Mouse (Mus musculus) thymus, adult 2 months (tissue): ENCODE results near the gene Gna15. TPM values are rescaled to one million over a fixed set of nuclear protein-coding genes. Genes with fewer than 3 reads are reported as not detected.

Source experiments
- DNase-seq: peaks from one replicate; pipeline ENCODE4 v3.0.0; 2021
- H3K27ac ChIP-seq: fragments of 200-500 bp; 2 replicates; pipeline ENCODE4 v1.5.1; 2012; ENCODE audit warnings: low read length, control low read depth; ENCODE audit not compliant: control insufficient read depth, insufficient read depth
- H3K27me3 ChIP-seq: fragments of 200-500 bp; 2 replicates; pipeline ENCODE4 v1.6.1; 2012; ENCODE audit warnings: mild to moderate bottlenecking, low read length, moderate library complexity, mixed read lengths; ENCODE audit not compliant: control insufficient read depth, insufficient read depth
- H3K36me3 ChIP-seq: fragments of 200-500 bp; 2 replicates; pipeline ENCODE4 v1.6.1; 2012; ENCODE audit warnings: mild to moderate bottlenecking, low read length, moderate library complexity; ENCODE audit not compliant: control insufficient read depth, insufficient read depth
- H3K4me1 ChIP-seq: fragments of 200-500 bp; replicated peaks from 2 replicates; pipeline ENCODE4 v1.6.1; 2012; ENCODE audit warnings: low read length; ENCODE audit not compliant: control insufficient read depth, insufficient read depth
- H3K4me3 ChIP-seq: fragments of 200-500 bp; 2 replicates; pipeline ENCODE4 v1.5.1; 2012; ENCODE audit warnings: mild to moderate bottlenecking, low read length, control low read depth, moderate library complexity; ENCODE audit not compliant: control insufficient read depth, insufficient read depth
- CTCF ChIP-seq: fragments of 200-500 bp; IDR thresholded peaks from 2 replicates; pipeline ENCODE4 v1.5.1; 2012; ENCODE audit warnings: mild to moderate bottlenecking, control low read depth, low read length, moderate library complexity, borderline replicate concordance; ENCODE audit not compliant: control insufficient read depth, poor library complexity, insufficient read depth; ENCODE audit errors: extremely low read depth
- POLR2A ChIP-seq: fragments of 200-500 bp; IDR thresholded peaks from 2 replicates; pipeline ENCODE4 v1.6.1; 2012; ENCODE audit warnings: mild to moderate bottlenecking, low read length, control low read depth, moderate library complexity; ENCODE audit not compliant: control insufficient read depth, poor library complexity, insufficient read depth; ENCODE audit errors: extremely low read depth
- WGBS: fragments of 180-500 bp; shearing (Covaris S2); methylation state at CpG from one replicate; pipeline ENCODE4 v1.1.7; 2018; 5-methylcytosine and 5-hydroxymethylcytosine counted together
- polyA plus RNA-seq: library from polyadenylated mRNA; depleted of rRNA; stranded (reverse); fragments of >200 nt; gene quantifications from 2 replicates; pipeline ENCODE4 v1.2.3, GENCODE M21; 2012

The Gna15 gene
- polyA plus RNA-seq, 1 experiment: 10.6 TPM

- TF ChIP-seq CTCF (0 out of 2 replicates have a peak, but pooled peaks have one; percentile 34), POLR2A (no peak)
- no peak overlapping the region for H3K4me3 ChIP-seq
- no peak overlapping the region for H3K27ac ChIP-seq
- WGBS: 87% methylated on average over 3 of the region's 3 CpGs
- peaks cover 21% of the 10 kb centered on the region for H3K4me1 ChIP-seq
- H3K36me3 ChIP-seq: no peaks in the 10 kb centered on the region
- DNase-seq: no peak
- H3K27me3 ChIP-seq: no peaks in the 10 kb centered on the region
Observed at GRCm38 (mm10) chr10:81556282-81556681, 32.3 kb upstream of the Gna15 start.

- DNase-seq: no peak
- H3K36me3 ChIP-seq: no peaks in the 10 kb centered on the region
- no peak for TF ChIP-seq POLR2A
- TF ChIP-seq CTCF: no peak
- no peak overlapping the region for H3K4me3 ChIP-seq
- no peaks in the 10 kb centered on the region for H3K27me3 ChIP-seq
- WGBS: 86% methylated on average over 6 of the region's 6 CpGs
- H3K27ac ChIP-seq: no peak overlapping the region
- H3K4me1 ChIP-seq: peaks cover 25% of the 10 kb centered on the region
Observed at GRCm38 (mm10) chr10:81553807-81554755, 30.1 kb upstream of the Gna15 start.

- DNase-seq: peak; percentile 48
- H3K36me3 ChIP-seq: no peaks in the 10 kb centered on the region
- H3K4me3 ChIP-seq: no peak overlapping the region
- no peaks in the 10 kb centered on the region for H3K27me3 ChIP-seq
- peaks cover 21% of the 10 kb centered on the region for H3K4me1 ChIP-seq
- TF ChIP-seq CTCF: peak; percentile 75; the same call in 1 of the 2 replicates
- no peak for TF ChIP-seq POLR2A
- 95% methylated on average over 5 of the region's 5 CpGs for WGBS
- no peak overlapping the region for H3K27ac ChIP-seq
Observed at GRCm38 (mm10) chr10:81553232-81553631, 29.2 kb upstream of the Gna15 start.

- no peak overlapping the region for H3K4me3 ChIP-seq
- H3K36me3 ChIP-seq: no peaks in the 10 kb centered on the region
- peaks cover 21% of the 10 kb centered on the region for H3K4me1 ChIP-seq
- under 1% methylated on average over 12 of the region's 12 CpGs for WGBS
- peak overlapping the region; percentile 51 for H3K27ac ChIP-seq
- TF ChIP-seq CTCF: peak; percentile 99
- 0 out of 2 replicates have a peak, but pooled peaks have one; percentile 22 for TF ChIP-seq POLR2A
- peak; percentile 83 for DNase-seq
- H3K27me3 ChIP-seq: no peaks in the 10 kb centered on the region
Observed at GRCm38 (mm10) chr10:81551597-81552102, 27.6 kb upstream of the Gna15 start.

- peak; percentile 82 for DNase-seq
- H3K36me3 ChIP-seq: no peaks in the 10 kb centered on the region
- WGBS: 19% methylated on average over 7 of the region's 7 CpGs
- H3K27ac ChIP-seq: no peak overlapping the region; the same call in 1 of the 2 replicates
- no peaks in the 10 kb centered on the region for H3K27me3 ChIP-seq
- peaks cover 16% of the 10 kb centered on the region for H3K4me1 ChIP-seq
- no peak for TF ChIP-seq POLR2A
- peak; percentile 91 for TF ChIP-seq CTCF
- no peak overlapping the region for H3K4me3 ChIP-seq
Observed at GRCm38 (mm10) chr10:81550257-81550656, 26.2 kb upstream of the Gna15 start.

- Histone ChIP-seq H3K36me3 (no peaks in the 10 kb centered on the region), H3K27me3 (no peaks in the 10 kb centered on the region), H3K4me1 (peaks cover 20% of the 10 kb centered on the region), H3K4me3 (no peak overlapping the region), H3K27ac (no peak overlapping the region)
- 89% methylated on average over 5 of the region's 5 CpGs for WGBS
- no peak for DNase-seq
- TF ChIP-seq CTCF (no peak), POLR2A (no peak)
Observed at GRCm38 (mm10) chr10:81548944-81549343, 24.9 kb upstream of the Gna15 start.
